Mouse (Mus musculus) midbrain, postnatal 0 days (tissue): Measurements from ENCODE around the gene N4bp1. TPM values are rescaled to one million over a fixed set of nuclear protein-coding genes. Genes with fewer than 3 reads are reported as not detected.
A peak's percentile ranks its signal among the peaks of the same experiment; 100 is the strongest.

Experiments
- ATAC-seq: fragments of 200-750 bp; cut with Nextera tagmentation; 2 replicates; pipeline ENCODE4 v1.8.0; 2017; ENCODE audit warnings: moderate number of reproducible peaks, mild to moderate bottlenecking, moderate TSS enrichment, moderate library complexity; ENCODE audit not compliant: low FRiP score
- DNase-seq: peaks from one replicate; pipeline ENCODE4 v3.0.0-alpha.2; 2015; ENCODE audit warnings: low spot score
- H3K27ac ChIP-seq: fragments of 300-500 bp; sonication (generic); 2 replicates; pipeline ENCODE4 v1.5.1; 2014; ENCODE audit warnings: low read depth, mild to moderate bottlenecking, low read length, mixed read lengths
- H3K27me3 ChIP-seq: fragments of 300-500 bp; sonication (generic); 2 replicates; pipeline ENCODE4 v1.6.1; 2014; ENCODE audit warnings: low read length, control low read depth, mixed read lengths; ENCODE audit not compliant: insufficient read depth
- H3K36me3 ChIP-seq: fragments of 300-500 bp; sonication (generic); 2 replicates; pipeline ENCODE4 v1.6.1; 2014; ENCODE audit warnings: low read length, control low read depth, mixed read lengths; ENCODE audit not compliant: insufficient read depth
- H3K4me1 ChIP-seq: fragments of 300-500 bp; sonication (generic); 2 replicates; pipeline ENCODE4 v1.6.1; 2014; ENCODE audit warnings: mild to moderate bottlenecking, control low read depth, antibody characterized with exemption, low read length, mixed read lengths; ENCODE audit not compliant: insufficient read depth
- H3K4me2 ChIP-seq: fragments of 300-500 bp; sonication (generic); 2 replicates; pipeline ENCODE4 v1.6.1; 2014; ENCODE audit warnings: low read depth, mild to moderate bottlenecking, low read length, mixed read lengths; ENCODE audit not compliant: poor library complexity, severe bottlenecking
- H3K4me3 ChIP-seq: fragments of 300-500 bp; sonication (generic); 2 replicates; pipeline ENCODE4 v1.5.1; 2014; ENCODE audit warnings: low read depth, mild to moderate bottlenecking, low read length, moderate library complexity
- H3K9ac ChIP-seq: fragments of 300-500 bp; sonication (generic); replicated peaks from 2 replicates; pipeline ENCODE4 v1.6.1; 2014; ENCODE audit warnings: mild to moderate bottlenecking, low read length, moderate library complexity, mixed read lengths; ENCODE audit not compliant: poor library complexity, severe bottlenecking
- H3K9me3 ChIP-seq: fragments of 300-500 bp; sonication (generic); 2 replicates; pipeline ENCODE4 v1.6.1; 2016; ENCODE audit warnings: low read length, control low read depth
- CTCF ChIP-seq: IDR thresholded peaks from 2 replicates; pipeline ENCODE4 v1.5.1; 2016; ENCODE audit warnings: antibody characterized with exemption, mild to moderate bottlenecking
- WGBS: fragments of 180-500 bp; shearing (Covaris S2); extraction: QIAGEN DNeasy Blood & Tissue Kit; methylation state at CpG from one replicate; pipeline ENCODE4 v1.1.7; 2014; 5-methylcytosine and 5-hydroxymethylcytosine counted together
- polyA plus RNA-seq: library from polyadenylated mRNA; unstranded; fragments of >200 nt; fragmentation: Nextera tagmentation; extraction: Ambion mirVana; gene quantifications from 2 replicates; pipeline ENCODE4 v1.2.1, GENCODE M21; 2015
- total RNA-seq: library from RNA; depleted of rRNA; stranded (reverse); fragments of >200 nt; gene quantifications from 2 replicates; pipeline ENCODE4 v1.2.3, GENCODE M21; 2014

Gene N4bp1
- total and polyA plus RNA-seq, 2 experiments from 2014 or later: 5.8 to 16.0 TPM

DNA sequence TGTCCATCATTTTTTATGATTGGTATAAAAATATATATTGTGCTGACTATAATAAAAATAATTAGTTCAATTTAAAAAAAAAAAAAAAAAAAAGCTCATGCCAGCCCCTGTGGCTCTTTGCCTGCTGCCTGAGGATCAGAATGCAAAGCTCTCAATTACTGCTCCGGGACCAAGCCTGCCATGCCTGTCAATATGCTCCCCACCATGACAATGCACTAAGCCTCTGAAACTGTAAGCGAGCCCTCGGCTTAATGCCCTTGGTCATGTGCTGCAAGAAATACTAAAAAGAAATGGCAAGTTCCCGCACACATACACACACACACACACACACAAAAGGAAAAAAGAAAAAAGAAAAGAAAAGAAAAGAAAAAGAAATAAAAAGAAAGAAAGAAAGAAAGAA is 60.3 kb downstream of the N4bp1 start:
- WGBS: 11% methylated on average over 4 of the region's 4 CpGs
- Histone ChIP-seq H3K4me2 (no peak overlapping the region), H3K27ac (no peak overlapping the region), H3K27me3 (no peaks in the 10 kb centered on the region), H3K9me3 (no peaks in the 10 kb centered on the region), H3K9ac (no peak overlapping the region), H3K36me3 (no peaks in the 10 kb centered on the region), H3K4me3 (no peak overlapping the region), H3K4me1 (no peaks in the 10 kb centered on the region)
- no peak for TF ChIP-seq CTCF
- ATAC-seq (no peak), DNase-seq (peak; percentile 44)

DNA sequence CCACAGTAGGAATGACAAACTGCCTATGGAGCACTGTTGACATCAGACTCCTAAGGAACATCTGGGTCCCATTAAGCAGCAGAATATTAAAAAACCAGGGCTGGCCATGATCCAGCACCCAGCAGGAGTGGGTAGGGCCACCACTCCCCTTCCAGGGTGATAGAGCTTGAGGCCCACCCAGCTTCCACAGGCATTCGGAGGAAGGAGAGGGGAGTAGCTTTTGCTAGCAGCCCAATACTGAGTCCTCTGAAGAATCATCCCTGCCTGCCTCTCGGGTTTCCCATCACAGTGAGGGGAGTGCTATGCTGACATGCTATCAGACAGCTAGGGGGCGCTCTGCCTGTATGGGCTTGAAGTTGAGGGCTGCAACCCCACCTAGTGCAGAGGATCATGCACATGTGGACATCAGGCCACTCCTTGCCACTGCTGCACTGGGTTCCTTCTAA is 64.3 kb downstream of the N4bp1 start:
- 9% methylated on average over 3 of the region's 3 CpGs for WGBS

DNA sequence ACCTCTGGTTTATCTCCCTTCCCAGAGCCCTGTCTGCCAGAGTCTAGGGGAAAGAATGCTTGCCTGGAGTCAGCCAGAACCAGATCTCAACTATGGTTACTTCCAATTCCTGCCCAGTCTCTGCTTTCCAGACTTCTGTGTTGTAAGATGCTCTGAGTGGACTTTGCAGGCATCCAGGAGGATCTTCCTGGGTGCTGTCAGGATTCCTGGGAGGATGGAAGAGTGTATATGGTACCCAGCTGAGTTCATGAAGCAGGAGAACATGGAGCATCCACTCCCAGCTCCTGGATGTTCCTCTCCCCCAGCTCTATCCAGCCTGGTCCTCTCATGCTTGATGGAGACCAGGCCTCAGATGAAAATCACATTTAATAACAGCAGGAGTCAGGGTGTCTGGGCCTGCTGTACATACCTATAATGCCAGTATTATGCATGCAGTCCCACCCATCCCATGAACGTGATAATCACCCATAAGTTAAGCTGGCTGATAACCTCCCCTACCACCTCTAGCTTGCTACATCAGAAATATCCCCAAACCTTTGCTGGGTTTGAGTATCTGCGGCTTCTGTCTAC is 64.8 kb downstream of the N4bp1 start:
- Histone ChIP-seq H3K9ac (no peak overlapping the region), H3K27ac (no peak overlapping the region), H3K4me1 (no peaks in the 10 kb centered on the region), H3K9me3 (no peaks in the 10 kb centered on the region), H3K4me3 (no peak overlapping the region), H3K4me2 (no peak overlapping the region), H3K36me3 (no peaks in the 10 kb centered on the region), H3K27me3 (no peaks in the 10 kb centered on the region)
- WGBS: 80% methylated on average over 2 of the region's 2 CpGs
- DNase-seq (no peak), ATAC-seq (no peak)
- TF ChIP-seq CTCF: no peak

More for the DNA sequence above, 64.3 kb downstream of the N4bp1 start:
- Histone ChIP-seq H3K9me3 (no peaks in the 10 kb centered on the region), H3K36me3 (no peaks in the 10 kb centered on the region), H3K27ac (no peak overlapping the region), H3K4me3 (no peak overlapping the region), H3K4me1 (no peaks in the 10 kb centered on the region), H3K27me3 (no peaks in the 10 kb centered on the region), H3K4me2 (no peak overlapping the region), H3K9ac (no peak overlapping the region)
- ATAC-seq: no peak
- peak; percentile 71 for TF ChIP-seq CTCF
- peak; percentile 57 for DNase-seq

DNA sequence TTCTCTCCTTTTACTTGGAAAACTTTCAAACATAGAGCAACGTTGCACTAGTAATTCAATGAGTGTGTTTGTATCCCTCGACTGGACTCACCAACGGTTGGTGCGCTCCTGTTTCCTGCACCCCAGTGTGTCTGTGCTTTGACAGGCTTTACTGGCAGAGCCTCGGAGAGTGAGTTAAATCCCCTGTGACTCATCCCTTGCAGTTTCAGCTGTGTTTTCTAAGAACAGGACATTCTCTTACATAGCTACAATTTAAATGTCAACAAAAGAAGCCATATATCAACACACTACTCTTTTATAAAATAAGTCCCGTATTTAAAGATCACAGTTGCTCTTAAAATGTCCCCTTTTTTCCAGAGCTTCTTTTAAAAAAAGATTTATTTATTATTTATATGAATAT is 65.6 kb downstream of the N4bp1 start:
- 44% methylated on average over 6 of the region's 6 CpGs for WGBS
- no peak for ATAC-seq
- H3K9me3 ChIP-seq: no peaks in the 10 kb centered on the region

DNA sequence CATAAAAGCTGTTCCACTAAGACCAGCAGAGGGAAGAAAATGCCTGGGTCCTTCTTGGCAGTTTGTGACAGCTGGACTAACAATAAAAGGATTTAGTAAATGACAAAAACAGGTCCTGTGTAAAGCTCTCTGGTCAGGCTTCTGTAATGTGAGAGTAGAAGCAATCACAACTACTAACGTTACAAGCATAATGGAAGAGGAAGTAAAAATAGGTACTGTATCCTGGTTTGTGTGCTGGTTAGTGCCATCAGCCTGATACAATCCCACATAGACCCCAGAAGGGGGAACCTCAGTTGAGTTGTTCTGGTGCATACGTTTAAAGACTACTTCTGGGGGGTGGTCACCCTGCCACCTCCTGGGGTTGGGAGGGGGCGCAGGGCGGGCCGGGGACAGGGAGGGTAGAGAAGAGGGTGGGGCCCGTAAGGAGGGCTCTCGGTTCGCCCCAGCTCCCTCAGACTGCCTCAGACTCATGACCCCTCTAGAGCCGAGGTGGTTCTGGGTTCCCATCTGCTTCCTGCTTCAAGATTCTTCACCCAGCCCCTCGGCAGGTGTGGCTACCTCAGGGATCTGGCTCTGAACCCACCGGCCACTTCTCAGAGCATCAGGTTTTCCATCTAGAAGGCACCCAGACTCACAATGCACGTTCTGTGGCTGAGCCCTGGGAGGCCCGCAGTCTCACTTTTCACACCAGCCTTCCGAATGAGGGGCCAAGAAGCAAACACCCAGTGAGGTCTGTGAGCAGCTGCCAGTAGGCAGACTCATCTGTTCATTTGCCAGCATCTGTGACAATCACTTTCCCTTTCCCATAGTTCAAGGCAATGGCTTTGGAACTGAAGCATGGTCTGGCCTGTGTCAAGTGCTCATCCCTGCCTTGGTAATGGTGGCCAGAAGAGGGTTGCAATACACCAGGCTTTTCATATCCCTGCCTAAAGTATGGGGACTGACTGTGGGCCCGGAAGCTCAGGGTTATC is 75.8 kb downstream of the N4bp1 start:
- WGBS: 83% methylated on average over 15 of the region's 15 CpGs
- no peaks in the 10 kb centered on the region for H3K4me1 ChIP-seq
- H3K9ac ChIP-seq: no peak overlapping the region
- H3K9me3 ChIP-seq: no peaks in the 10 kb centered on the region
- DNase-seq: no peak
- ATAC-seq: no peak
- H3K27ac ChIP-seq: no peak overlapping the region
- H3K27me3 ChIP-seq: no peaks in the 10 kb centered on the region
- H3K4me2 ChIP-seq: no peak overlapping the region
- H3K4me3 ChIP-seq: no peak overlapping the region
- no peak for TF ChIP-seq CTCF
- H3K36me3 ChIP-seq: no peaks in the 10 kb centered on the region

More for the DNA sequence above, 65.6 kb downstream of the N4bp1 start:
- no peaks in the 10 kb centered on the region for H3K27me3 ChIP-seq
- H3K36me3 ChIP-seq: no peaks in the 10 kb centered on the region
- no peak overlapping the region for H3K9ac ChIP-seq
- no peak overlapping the region for H3K4me2 ChIP-seq
- no peaks in the 10 kb centered on the region for H3K4me1 ChIP-seq
- no peak for DNase-seq
- no peak overlapping the region for H3K4me3 ChIP-seq
- no peak for TF ChIP-seq CTCF
- no peak overlapping the region for H3K27ac ChIP-seq

DNA sequence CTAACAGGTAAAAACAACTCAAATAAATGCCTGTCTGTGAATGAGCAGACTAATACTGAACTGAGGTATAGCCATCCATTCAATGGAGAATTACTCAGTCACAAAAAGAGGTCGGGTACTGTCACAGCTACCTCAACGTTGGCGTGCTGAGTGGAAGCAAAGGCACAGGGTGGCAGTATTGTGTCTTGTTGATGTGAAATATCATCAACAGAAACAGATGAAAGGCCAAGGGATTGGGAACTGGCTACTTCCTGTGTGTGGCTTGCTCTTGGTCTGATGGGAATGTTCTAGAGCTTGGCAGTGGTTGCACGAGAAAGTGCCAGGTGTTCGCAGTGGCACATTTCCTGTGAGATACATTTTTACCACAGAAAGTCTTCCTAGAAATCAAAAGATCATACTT is 76.8 kb downstream of the N4bp1 start:
- Histone ChIP-seq H3K4me1 (no peaks in the 10 kb centered on the region), H3K27ac (no peak overlapping the region), H3K9me3 (no peaks in the 10 kb centered on the region), H3K9ac (no peak overlapping the region), H3K4me2 (no peak overlapping the region), H3K4me3 (no peak overlapping the region), H3K27me3 (no peaks in the 10 kb centered on the region), H3K36me3 (no peaks in the 10 kb centered on the region)
- peak; percentile 48 for TF ChIP-seq CTCF
- 77% methylated on average over 5 of the region's 5 CpGs for WGBS
- DNase-seq (no peak), ATAC-seq (no peak)
